Mouse (Mus musculus): ENCODE measurements around the gene Kdm2b. TPM values are rescaled to one million over a fixed set of nuclear protein-coding genes. Genes with fewer than 3 reads are reported as not detected.
A peak's percentile ranks its signal among the peaks of the same experiment; 100 is the strongest.

Kdm2b gene
- polyA plus RNA-seq (2015; fragmentation: Nextera tagmentation; extraction: Ambion mirVana) = 27.2 and 29.4 TPM in 2 replicates

GRCm38 (mm10) chr5:122989551-122990330 is at the start of gene Kdm2b:
Gene Kdm2b (minus strand): TSS chr5:122989823.
- no peaks in the 10 kb centered on the region for H3K36me3 ChIP-seq
- H3K4me3 ChIP-seq (replicated peaks) = peak within 1 kb of the TSS; percentile 73
- no peaks in the 10 kb centered on the region for H3K27me3 ChIP-seq (replicated peaks)
- H3K27ac ChIP-seq = peak within 1 kb of the TSS; percentile 75
- 8% methylated on average over 15 of the region's 15 CpGs for WGBS
- peak within 1 kb of the TSS; percentile 66 for H3K9ac ChIP-seq
- ATAC-seq = peak; percentile 15
- H3K4me1 ChIP-seq (replicated peaks) = peaks cover 27% of the 10 kb centered on the region
- no peaks in the 10 kb centered on the region for H3K9me3 ChIP-seq
- peak within 1 kb of the TSS; percentile 100 for H3K4me2 ChIP-seq (replicated peaks)

- peak overlapping the region; percentile 36 for H3K9ac ChIP-seq
- WGBS = 5% methylated on average over 25 of the region's 25 CpGs
- H3K4me3 ChIP-seq (replicated peaks) = peak overlapping the region; percentile 34
- peak overlapping the region; percentile 79 for H3K4me2 ChIP-seq (replicated peaks)
- no peak overlapping the region for H3K27ac ChIP-seq
- H3K36me3 ChIP-seq = no peaks in the 10 kb centered on the region
- no peaks in the 10 kb centered on the region for H3K27me3 ChIP-seq (replicated peaks)
- H3K9me3 ChIP-seq = no peaks in the 10 kb centered on the region
- peak; percentile 79 for ATAC-seq
- peaks cover 8% of the 10 kb centered on the region for H3K4me1 ChIP-seq (replicated peaks)
These were observed 49.6 kb upstream of the Kdm2b start for GRCm38 (mm10) chr5:123039120-123039752.

DNA sequence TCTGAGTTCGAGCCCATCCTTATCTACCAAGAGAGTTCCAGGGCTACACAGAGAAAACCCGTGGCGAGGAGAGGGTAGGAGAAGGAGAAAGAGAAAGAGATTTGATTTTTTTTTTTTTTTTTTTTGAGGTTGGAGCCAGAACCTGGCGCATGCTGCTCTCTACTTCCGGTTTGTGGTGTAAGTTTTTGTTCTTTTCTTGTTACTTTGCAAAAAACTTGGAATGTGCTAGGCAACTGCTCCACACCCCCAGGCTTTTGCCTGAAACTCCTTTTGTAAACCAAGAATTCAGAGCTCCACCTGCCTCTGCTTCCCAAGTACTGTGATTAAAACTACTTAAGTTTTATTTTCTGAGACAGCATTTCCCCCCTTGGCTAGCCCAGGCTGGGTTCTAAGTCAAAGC is 48.5 kb upstream of the Kdm2b start:
- no peak overlapping the region for H3K4me3 ChIP-seq (replicated peaks)
- H3K4me2 ChIP-seq (replicated peaks) = no peak overlapping the region
- 87% methylated on average over 5 of the region's 5 CpGs for WGBS
- H3K9ac ChIP-seq = no peak overlapping the region
- no peak for ATAC-seq
- no peaks in the 10 kb centered on the region for H3K27me3 ChIP-seq (replicated peaks)
- H3K27ac ChIP-seq = no peak overlapping the region
- H3K4me1 ChIP-seq (replicated peaks) = peaks cover 8% of the 10 kb centered on the region
- no peaks in the 10 kb centered on the region for H3K9me3 ChIP-seq
- H3K36me3 ChIP-seq = no peaks in the 10 kb centered on the region

DNA sequence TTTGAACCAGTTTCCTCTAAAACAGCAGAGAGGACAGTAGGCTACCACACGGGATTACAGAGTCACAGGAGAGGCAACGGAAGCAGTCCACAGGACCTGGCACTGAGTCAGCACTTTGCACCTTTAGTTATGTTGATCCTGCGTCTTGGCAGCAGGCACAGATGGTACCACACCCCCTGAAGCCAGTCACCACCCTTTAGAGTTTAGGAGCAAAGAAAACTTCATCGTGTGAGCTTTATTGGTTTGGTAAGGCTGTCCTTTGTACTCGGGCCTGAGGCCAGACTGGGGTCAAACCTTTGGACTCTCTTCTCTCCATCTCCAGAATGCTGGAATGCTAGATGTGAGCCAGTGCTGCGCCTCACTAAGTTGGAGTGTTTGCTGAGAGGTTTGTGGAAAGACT is 45.9 kb upstream of the Kdm2b start:
- Histone ChIP-seq H3K9me3 (no peaks in the 10 kb centered on the region), H3K36me3 (no peaks in the 10 kb centered on the region), H3K4me1 (replicated peaks) (peaks cover 8% of the 10 kb centered on the region), H3K4me3 (replicated peaks) (no peak overlapping the region), H3K27ac (peak overlapping the region; percentile 46; the same call in 1 of the 2 replicates), H3K9ac (no peak overlapping the region), H3K4me2 (replicated peaks) (no peak overlapping the region; the same call in 1 of the 2 replicates), H3K27me3 (replicated peaks) (no peaks in the 10 kb centered on the region)
- peak; percentile 86 for ATAC-seq
- 23% methylated on average over 6 of the region's 6 CpGs for WGBS

GRCm38 (mm10) chr5:123035089-123035488 is 45.5 kb upstream of the Kdm2b start:
- Histone ChIP-seq H3K4me2 (replicated peaks) (no peak overlapping the region), H3K4me3 (replicated peaks) (no peak overlapping the region), H3K9me3 (no peaks in the 10 kb centered on the region), H3K36me3 (no peaks in the 10 kb centered on the region), H3K4me1 (replicated peaks) (peaks cover 8% of the 10 kb centered on the region), H3K27ac (peak overlapping the region; percentile 46; the same call in 1 of the 2 replicates), H3K27me3 (replicated peaks) (no peaks in the 10 kb centered on the region), H3K9ac (no peak overlapping the region)
- ATAC-seq = peak; percentile 44; the same call in 1 of the 2 replicates
- 78% methylated on average over 4 of the region's 4 CpGs for WGBS

GRCm38 (mm10) chr5:123033646-123034160 is 44.1 kb upstream of the Kdm2b start:
- ATAC-seq = no peak
- 64% methylated on average over 7 of the region's 7 CpGs for WGBS
- Histone ChIP-seq H3K4me1 (replicated peaks) (peaks cover 8% of the 10 kb centered on the region; the same call in 1 of the 2 replicates), H3K4me2 (replicated peaks) (no peak overlapping the region), H3K9ac (no peak overlapping the region), H3K27me3 (replicated peaks) (no peaks in the 10 kb centered on the region), H3K27ac (no peak overlapping the region), H3K4me3 (replicated peaks) (no peak overlapping the region), H3K9me3 (no peaks in the 10 kb centered on the region), H3K36me3 (0 out of 2 replicates have a peak, but pooled peaks cover 4% of the 10 kb centered on the region)

DNA sequence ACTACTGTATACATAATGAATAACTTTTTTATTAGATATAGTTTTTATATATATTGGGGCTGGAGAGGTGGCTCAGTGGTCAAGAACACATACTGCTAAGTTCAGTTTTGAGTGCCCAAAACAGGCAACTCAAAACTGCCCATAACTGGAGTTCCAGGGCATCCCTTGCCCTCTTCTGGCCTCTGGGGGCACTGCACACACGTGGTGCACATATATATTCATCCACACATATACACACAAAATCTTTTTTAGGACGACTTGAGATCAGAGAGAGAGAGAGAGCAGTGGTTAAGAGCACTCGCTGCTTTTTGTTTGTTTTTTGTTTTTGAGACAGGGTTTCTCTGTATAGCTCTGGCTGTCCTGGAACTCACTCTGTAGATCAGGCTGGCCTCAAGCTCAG is 41.7 kb upstream of the Kdm2b start:
- 96% methylated on average over 3 of the region's 3 CpGs for WGBS

GRCm38 (mm10) chr5:123029729-123030128 is 40.1 kb upstream of the Kdm2b start:
- WGBS = 88% methylated on average over 7 of the region's 7 CpGs
- no peak overlapping the region for H3K4me3 ChIP-seq (replicated peaks)
- H3K9me3 ChIP-seq = no peaks in the 10 kb centered on the region
- ATAC-seq = no peak
- no peaks in the 10 kb centered on the region for H3K27me3 ChIP-seq (replicated peaks)
- H3K4me2 ChIP-seq (replicated peaks) = no peak overlapping the region
- 0 out of 2 replicates have a peak, but pooled peaks cover 4% of the 10 kb centered on the region for H3K36me3 ChIP-seq
- no peak overlapping the region for H3K27ac ChIP-seq
- H3K9ac ChIP-seq = no peak overlapping the region
- H3K4me1 ChIP-seq (replicated peaks) = peaks cover 9% of the 10 kb centered on the region; the same call in 1 of the 2 replicates

More for the DNA sequence above, 41.7 kb upstream of the Kdm2b start:
- ATAC-seq = no peak
- Histone ChIP-seq H3K27me3 (replicated peaks) (no peaks in the 10 kb centered on the region), H3K4me3 (replicated peaks) (no peak overlapping the region), H3K4me1 (replicated peaks) (peaks cover 11% of the 10 kb centered on the region), H3K36me3 (0 out of 2 replicates have a peak, but pooled peaks cover 4% of the 10 kb centered on the region), H3K4me2 (replicated peaks) (no peak overlapping the region), H3K27ac (no peak overlapping the region), H3K9me3 (no peaks in the 10 kb centered on the region), H3K9ac (no peak overlapping the region)

- Histone ChIP-seq H3K4me2 (replicated peaks) (no peak overlapping the region), H3K9ac (no peak overlapping the region), H3K4me3 (replicated peaks) (no peak overlapping the region), H3K9me3 (no peaks in the 10 kb centered on the region), H3K27ac (peak overlapping the region; percentile 51; the same call in 1 of the 2 replicates), H3K27me3 (replicated peaks) (no peaks in the 10 kb centered on the region), H3K36me3 (0 out of 2 replicates have a peak, but pooled peaks cover 4% of the 10 kb centered on the region), H3K4me1 (replicated peaks) (peaks cover 9% of the 10 kb centered on the region; the same call in 1 of the 2 replicates)
- ATAC-seq = peak; percentile 81
- 44% methylated on average over 6 of the region's 6 CpGs for WGBS
These were observed 37.8 kb upstream of the Kdm2b start for GRCm38 (mm10) chr5:123027436-123027835.

DNA sequence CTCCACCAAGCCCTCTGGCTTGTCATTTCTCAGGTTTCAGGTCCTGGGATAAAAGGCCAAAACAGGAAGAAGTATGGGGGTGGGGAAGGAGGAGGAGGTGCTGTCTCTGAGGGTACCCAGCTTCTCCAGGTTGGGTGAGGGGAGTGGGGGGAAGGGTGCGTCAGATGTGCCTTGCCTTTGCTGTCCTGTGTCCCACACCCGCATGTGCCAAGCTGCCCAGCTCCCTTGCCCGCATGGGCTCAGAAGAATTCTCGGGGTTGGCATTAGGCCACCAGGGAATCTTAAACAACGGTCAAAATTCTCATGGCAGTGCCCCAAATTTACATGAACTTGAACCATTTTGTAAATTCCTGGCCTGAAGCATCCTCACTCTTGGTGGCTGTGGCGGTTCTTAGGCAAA is 36.8 kb upstream of the Kdm2b start:
- H3K9me3 ChIP-seq = no peaks in the 10 kb centered on the region
- H3K9ac ChIP-seq = no peak overlapping the region
- H3K4me1 ChIP-seq (replicated peaks) = peaks cover 9% of the 10 kb centered on the region; the same call in 1 of the 2 replicates
- no peak for ATAC-seq
- 60% methylated on average over 6 of the region's 6 CpGs for WGBS
- no peak overlapping the region for H3K4me3 ChIP-seq (replicated peaks)
- H3K4me2 ChIP-seq (replicated peaks) = no peak overlapping the region
- no peaks in the 10 kb centered on the region for H3K27me3 ChIP-seq (replicated peaks)
- H3K27ac ChIP-seq = no peak overlapping the region
- 0 out of 2 replicates have a peak, but pooled peaks cover 4% of the 10 kb centered on the region for H3K36me3 ChIP-seq

GRCm38 (mm10) chr5:123024965-123025573 is 35.4 kb upstream of the Kdm2b start:
- no peak overlapping the region; the same call in 1 of the 2 replicates for H3K27ac ChIP-seq
- H3K36me3 ChIP-seq = 0 out of 2 replicates have a peak, but pooled peaks cover 4% of the 10 kb centered on the region
- H3K4me3 ChIP-seq (replicated peaks) = no peak overlapping the region
- WGBS = 54% methylated on average over 9 of the region's 9 CpGs
- ATAC-seq = no peak
- peaks cover 9% of the 10 kb centered on the region; the same call in 1 of the 2 replicates for H3K4me1 ChIP-seq (replicated peaks)
- no peaks in the 10 kb centered on the region for H3K27me3 ChIP-seq (replicated peaks)
- no peak overlapping the region for H3K9ac ChIP-seq
- H3K9me3 ChIP-seq = no peaks in the 10 kb centered on the region
- no peak overlapping the region for H3K4me2 ChIP-seq (replicated peaks)

GRCm38 (mm10) chr5:123024312-123024711 is 34.7 kb upstream of the Kdm2b start:
- 78% methylated on average over 6 of the region's 6 CpGs for WGBS
- H3K27me3 ChIP-seq (replicated peaks) = no peaks in the 10 kb centered on the region

More at GRCm38 (mm10) chr5:123024312-123024711, 34.7 kb upstream of the Kdm2b start:
- Histone ChIP-seq H3K9ac (no peak overlapping the region), H3K9me3 (no peaks in the 10 kb centered on the region), H3K36me3 (0 out of 2 replicates have a peak, but pooled peaks cover 1% of the 10 kb centered on the region), H3K4me1 (replicated peaks) (peaks cover 15% of the 10 kb centered on the region), H3K27ac (no peak overlapping the region), H3K4me2 (replicated peaks) (no peak overlapping the region), H3K4me3 (replicated peaks) (no peak overlapping the region)
- no peak for ATAC-seq
